Mouse (Mus musculus) fibroblast of lung, adult 2 months (primary cell): ENCODE results near the gene Hspa2.

Experiments used
- DNase-seq: peaks from one replicate; pipeline ENCODE4 v3.0.0-alpha.2; 2011; ENCODE audit warnings: low read depth

The Hspa2 gene

GRCm38 (mm10) chr12:76377726-76378125 is 26.2 kb upstream of the Hspa2 start:
- no peak for DNase-seq

- no peak for DNase-seq
Observed at GRCm38 (mm10) chr12:76378556-76378955, 25.4 kb upstream of the Hspa2 start.

GRCm38 (mm10) chr12:76380151-76380550 is 23.8 kb upstream of the Hspa2 start:
- no peak for DNase-seq

DNA sequence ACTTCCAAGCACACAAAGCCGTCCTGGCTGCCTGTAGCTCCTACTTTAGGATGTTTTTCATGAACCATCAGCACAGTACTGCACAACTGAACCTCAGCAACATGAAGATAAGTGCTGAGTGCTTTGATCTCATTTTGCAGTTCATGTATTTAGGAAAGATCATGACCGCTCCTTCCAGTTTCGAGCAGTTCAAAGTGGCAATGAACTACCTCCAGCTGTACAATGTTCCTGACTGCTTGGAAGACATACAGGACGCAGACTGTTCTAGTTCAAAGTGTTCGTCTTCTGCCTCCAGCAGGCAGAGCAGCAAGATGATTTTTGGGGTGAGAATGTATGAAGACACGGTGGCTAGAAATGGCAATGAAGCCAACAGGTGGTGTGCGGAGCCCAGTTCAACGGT is 18.6 kb upstream of the Hspa2 start:
- DNase-seq, result no peak

DNA sequence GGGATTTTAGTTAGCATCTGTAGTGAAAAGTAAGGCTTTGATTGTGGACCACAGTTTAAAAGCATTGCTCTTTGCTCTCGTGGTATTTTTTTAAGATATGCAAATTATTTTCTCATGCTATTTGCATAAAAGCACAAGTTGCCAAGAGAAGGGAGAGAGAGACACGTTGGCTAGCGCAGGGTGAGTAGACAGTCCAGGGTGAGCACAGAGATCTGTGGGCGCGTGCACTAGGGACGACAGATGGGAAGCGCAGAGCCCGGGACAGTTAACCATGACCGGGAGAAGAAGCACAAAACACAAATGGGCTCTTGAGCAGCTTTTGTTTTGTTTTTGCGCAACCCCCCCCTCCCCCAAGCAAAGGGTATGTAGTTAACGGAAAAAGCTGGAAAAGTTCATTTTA is 15.2 kb upstream of the Hspa2 start:
- no peak for DNase-seq

GRCm38 (mm10) chr12:76391595-76392271 is 12.2 kb upstream of the Hspa2 start:
- no peak for DNase-seq

DNA sequence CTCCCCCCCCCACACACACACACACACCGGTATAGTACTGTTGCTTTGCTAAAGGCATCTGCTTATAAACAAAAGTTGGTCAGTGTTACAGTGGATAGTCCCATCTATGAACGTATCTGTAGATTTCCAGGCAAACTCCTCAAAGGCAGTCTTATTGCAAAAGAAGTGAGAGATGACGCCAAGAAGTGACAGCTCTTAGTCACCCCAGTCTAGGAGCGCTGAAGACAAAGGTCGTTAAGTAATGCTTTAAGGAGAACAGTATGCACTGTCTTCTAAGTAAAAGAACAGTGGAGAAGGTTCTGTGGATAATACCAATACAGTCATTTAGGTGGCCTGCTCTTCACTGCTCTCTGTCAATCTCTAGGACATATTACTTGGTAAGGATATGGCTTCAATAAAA is 11.0 kb upstream of the Hspa2 start:
- DNase-seq, result no peak

DNA sequence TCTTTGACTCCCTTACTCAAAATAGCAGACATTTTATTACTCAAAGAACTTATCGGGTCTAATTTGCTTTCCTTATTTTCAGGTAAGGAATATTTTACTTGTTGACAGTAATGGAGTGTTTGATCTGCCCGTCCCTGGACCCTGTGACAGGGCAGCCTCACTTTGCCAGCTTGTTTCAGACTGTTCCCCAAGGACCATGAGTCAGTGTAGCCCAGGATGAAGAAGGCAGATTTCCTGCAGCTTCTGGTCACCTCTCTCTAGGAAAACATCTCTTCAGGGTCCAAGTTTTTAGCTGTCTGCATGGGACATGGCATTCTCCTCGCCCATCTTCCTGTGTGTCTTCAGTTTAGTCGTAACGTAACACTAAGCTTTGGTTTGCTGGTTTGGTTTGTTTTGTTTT is 6.7 kb upstream of the Hspa2 start:
- DNase-seq, result no peak

DNA sequence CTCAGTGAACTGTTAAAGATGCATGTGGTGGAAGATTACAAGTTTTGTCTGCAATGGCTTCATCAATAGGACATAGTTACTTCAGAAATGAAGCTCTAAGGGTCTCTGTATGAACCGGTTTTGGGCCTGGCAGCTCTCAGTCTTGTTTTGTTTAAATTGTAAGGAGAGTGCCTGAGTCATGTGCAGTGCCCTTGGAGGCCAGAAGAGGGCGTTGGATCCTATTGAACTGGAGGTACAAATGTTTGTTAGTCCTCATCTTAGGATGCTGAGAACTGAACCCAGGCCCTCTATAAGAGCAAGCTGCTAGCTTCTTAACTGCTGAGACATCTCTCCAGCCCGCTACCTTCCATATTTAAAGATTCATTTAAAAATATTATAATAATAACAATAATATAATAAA is 2.3 kb upstream of the Hspa2 start:
- no peak for DNase-seq

- no peak for DNase-seq
Observed at GRCm38 (mm10) chr12:76402991-76403885, 738 bp upstream of the Hspa2 start.

DNA sequence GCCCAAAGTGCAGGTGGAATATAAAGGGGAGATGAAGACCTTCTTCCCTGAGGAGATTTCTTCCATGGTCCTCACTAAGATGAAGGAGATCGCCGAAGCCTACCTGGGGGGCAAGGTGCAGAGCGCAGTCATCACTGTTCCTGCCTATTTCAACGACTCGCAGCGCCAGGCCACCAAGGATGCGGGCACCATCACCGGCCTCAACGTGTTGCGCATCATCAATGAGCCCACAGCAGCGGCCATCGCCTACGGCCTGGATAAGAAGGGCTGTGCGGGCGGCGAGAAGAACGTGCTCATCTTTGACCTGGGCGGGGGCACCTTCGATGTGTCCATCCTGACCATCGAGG is 833 bp downstream of the Hspa2 start:
- no peak for DNase-seq

- DNase-seq, result no peak
Observed at GRCm38 (mm10) chr12:76405183-76405970, 1.4 kb downstream of the Hspa2 start.

GRCm38 (mm10) chr12:76405971-76406370 is 2.0 kb downstream of the Hspa2 start:
- DNase-seq, result no peak

DNA sequence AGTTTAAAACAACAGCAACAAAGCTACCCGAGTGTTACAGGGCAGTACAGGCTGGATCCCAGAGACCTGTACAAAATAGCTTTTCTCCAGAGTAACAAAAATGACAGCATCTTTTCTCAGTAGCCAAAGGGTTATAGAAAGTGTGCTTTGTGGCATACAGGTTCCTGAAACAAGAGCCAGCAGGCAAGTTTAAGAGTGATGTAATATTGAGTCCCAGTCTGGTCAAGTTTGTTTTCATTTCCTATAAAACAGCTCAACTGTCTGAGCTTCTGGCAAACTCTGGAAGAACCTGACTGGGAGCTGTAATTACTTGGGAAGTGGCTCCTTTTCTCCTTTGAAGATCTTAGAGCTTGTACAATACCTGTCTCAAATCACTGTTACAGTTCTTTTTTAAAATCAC is 3.2 kb downstream of the Hspa2 start:
- DNase-seq, result peak; percentile 53

GRCm38 (mm10) chr12:76409166-76409565 is 5.2 kb downstream of the Hspa2 start:
- DNase-seq, result no peak

- DNase-seq, result no peak
Observed at GRCm38 (mm10) chr12:76415383-76416010, 11.5 kb downstream of the Hspa2 start.

DNA sequence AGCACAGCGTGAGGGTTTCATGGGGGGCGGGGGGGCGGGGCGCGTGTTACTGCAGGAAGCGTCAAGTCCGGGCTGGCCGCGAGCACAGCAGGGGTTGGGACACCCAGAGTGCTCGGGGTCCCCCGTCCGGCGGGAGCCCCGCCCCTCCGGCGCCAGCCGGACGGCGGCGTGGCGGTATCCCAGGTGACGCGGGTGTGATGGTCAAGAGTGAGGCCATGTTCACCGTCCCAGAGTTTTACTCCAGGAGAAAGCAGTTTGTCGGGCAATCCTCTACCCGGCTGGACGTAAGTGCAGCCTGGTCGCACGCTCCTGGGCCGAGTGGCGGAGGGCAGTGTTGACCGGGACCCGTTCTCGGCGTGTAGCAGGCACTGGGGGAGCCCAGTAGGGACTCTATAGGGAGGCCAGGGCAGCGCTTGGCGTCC is 13.5 kb downstream of the Hspa2 start, which contains the start of gene Ppp1r36:
Ppp1r36 (plus strand) TSS at position 106 of the 422 bp plus-strand sequence.
- DNase-seq, result no peak

- DNase-seq, result no peak
Observed at GRCm38 (mm10) chr12:76418346-76418745, 14.4 kb downstream of the Hspa2 start.

GRCm38 (mm10) chr12:76425256-76425655 is 21.3 kb downstream of the Hspa2 start:
- DNase-seq, result no peak

- DNase-seq, result no peak
Observed at GRCm38 (mm10) chr12:76427546-76427945, 23.6 kb downstream of the Hspa2 start.

- no peak for DNase-seq
Observed at GRCm38 (mm10) chr12:76430879-76431406, 27.0 kb downstream of the Hspa2 start.

DNA sequence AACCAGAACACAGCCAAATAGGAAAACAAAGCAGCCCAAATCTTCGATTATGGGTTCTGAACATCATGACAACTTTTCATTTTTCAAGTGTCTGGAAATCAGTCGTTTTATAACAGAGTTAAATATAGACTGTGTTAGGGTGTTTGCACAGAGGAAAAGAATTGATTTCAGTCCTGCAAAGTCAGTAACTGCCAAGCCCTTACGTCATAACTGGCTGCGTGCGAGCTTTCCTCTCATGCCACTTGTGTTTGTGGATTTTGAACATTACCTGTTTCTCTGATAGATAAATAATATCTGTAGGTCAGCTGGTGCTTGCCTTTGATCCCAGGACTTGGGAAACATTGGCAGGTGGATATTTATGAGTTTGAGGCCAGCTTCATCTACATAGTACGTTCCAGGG is 27.5 kb downstream of the Hspa2 start:
- no peak for DNase-seq
